Mouse (Mus musculus) urinary bladder, postnatal 4 days (tissue): Measurements from ENCODE around the gene Trim65.

ENCODE experiments used
- DNase-seq, 2 experiments: peaks; one replicate each; pipeline ENCODE4 v3.0.0; 2021 to 2022; ENCODE audit warnings: low spot score in 2 of 2

The Trim65 gene

DNA sequence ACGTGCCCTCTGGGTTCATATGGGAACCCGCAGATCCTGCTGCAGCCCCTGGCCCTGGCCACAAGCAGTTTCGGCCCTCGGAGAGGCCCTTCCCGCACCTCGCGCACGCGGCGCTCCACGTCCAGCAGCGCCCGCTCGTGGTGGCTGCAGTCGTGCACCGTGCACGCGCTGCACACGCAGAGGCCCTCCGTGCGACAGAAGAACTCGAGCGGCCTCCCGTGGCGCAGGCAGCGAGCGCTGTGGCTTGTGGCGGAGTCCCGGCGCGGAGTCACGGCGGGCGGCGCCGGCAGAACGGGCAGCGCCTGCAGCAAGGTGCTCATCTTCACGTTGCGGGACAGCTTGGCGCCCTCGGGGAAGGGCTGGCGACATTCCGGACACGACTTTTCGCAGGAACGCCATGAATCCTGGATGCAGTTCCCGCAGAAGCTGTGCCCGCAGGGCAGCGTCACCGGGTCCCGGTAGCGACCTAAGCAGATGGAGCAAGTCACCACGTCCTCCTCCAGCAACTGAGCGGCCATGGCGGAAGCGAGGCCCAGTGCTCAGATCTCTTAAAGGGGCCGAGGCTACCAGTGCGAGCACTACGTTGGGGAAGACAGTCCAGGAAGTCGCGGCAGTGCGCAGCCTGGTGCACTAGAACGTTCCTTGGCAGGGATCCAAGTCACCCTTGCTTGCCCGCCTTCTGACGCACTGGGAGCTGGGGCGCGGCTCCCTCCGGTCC lies at the start of gene Trim65:
Gene Trim65, minus strand, starts transcription at position 641 of the 718 bp plus-strand sequence.
- DNase-seq, result peak; percentile 82 to 89

DNA sequence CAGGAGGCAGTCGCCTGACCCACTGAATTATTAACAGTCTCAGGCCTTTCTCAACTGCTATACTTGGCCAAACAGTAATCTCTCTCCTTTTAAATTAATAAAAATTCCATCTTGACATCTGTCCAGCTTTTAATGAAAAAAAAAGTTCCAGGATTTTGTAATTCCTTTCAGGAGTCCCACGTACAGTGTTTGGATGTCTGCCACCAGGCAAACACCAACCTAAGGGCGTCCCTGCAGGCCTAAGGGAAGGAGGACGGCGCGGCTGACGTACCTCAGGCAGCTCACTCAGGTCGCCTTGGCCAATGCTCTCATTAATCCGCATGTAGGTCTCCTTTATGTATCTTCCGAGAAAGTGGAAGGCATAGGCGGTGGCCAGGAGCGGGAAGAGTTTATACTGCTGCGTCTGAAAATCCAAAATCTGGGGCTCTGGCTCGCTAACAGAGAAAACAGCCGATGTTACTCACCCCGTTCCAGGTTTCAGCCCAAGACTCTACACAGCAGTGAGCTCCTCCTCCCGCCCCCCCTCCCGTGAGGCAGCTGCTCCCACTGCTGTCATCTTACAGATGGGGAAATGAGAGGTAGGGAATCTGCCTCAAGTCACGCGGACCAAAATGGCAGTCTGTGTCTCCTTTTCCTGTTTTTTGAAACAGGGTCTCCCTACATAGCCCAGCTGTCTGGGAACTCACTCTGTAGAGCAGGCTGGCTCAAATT lies 47.6 kb upstream of the Trim65 start:
- no peak for DNase-seq

DNA sequence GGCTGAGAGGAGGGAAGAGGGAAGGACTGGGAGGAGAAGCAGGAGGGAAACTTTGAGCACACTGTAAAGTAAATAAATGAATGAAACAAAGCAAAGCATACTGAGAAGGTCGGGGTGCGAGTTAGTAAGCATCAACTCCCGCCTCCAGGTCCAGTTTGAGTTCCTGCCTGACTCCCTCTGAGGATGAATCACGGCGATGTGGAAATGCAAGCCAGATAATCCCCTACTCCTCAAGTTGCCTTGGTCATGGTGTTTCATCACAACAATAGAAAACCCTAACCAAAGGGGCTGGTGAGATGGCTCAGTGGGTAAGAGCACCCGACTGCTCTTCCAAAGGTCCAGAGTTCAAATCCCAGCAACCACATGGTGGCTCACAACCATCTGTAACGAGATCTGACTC lies 45.1 kb upstream of the Trim65 start:
- DNase-seq, result no peak

DNA sequence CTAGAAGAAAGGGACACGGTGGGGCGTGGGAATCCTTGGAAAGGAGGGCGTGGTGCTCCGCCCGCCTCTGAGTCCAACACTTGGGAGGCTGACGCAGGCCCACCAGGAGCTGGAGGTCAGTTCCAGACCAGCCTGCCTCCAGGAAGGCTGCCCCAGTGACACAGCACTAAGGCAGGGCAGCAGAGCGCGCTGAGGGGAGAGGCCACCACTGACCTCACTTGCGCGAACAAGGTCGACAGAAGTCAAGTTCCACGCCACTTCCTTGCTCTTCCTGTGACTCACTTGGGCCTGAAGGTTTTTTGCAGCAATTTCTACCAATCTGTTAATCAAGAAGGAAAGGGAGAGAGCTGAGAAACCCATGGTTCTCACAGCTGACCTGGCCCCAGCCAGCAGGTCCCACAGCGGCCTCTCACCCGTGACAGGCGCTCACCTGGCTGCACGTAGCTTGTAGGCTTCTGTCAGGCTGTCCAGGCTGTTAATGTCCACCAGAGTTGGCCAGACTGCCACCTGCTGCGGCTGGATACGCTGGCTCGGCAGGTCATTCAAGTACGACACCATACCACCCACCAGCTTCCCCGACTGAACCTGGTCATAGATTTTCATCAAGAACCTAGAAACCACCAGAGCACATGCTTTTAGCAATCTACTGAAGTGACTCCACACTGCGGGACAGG lies 44.0 kb upstream of the Trim65 start:
- no peak for DNase-seq

DNA sequence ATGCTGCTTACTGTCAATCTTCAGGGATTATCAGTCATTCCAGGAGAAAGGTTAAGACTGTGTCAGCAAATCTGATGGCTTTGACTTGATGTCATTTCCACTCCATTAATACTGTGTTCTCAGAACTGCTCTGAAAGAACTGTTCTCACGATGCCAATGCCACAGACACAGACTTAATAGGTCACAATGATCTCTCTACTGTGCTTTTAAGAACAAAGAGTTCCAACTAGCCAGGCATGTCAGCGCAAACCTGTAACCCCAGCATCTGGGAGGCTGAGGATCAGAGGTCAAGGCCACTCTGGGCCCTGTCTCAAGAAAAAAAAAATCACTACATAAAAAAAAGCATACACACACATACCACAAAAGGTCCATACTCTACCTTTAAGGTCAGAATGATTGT lies 41.0 kb upstream of the Trim65 start:
- DNase-seq, result no peak

DNA sequence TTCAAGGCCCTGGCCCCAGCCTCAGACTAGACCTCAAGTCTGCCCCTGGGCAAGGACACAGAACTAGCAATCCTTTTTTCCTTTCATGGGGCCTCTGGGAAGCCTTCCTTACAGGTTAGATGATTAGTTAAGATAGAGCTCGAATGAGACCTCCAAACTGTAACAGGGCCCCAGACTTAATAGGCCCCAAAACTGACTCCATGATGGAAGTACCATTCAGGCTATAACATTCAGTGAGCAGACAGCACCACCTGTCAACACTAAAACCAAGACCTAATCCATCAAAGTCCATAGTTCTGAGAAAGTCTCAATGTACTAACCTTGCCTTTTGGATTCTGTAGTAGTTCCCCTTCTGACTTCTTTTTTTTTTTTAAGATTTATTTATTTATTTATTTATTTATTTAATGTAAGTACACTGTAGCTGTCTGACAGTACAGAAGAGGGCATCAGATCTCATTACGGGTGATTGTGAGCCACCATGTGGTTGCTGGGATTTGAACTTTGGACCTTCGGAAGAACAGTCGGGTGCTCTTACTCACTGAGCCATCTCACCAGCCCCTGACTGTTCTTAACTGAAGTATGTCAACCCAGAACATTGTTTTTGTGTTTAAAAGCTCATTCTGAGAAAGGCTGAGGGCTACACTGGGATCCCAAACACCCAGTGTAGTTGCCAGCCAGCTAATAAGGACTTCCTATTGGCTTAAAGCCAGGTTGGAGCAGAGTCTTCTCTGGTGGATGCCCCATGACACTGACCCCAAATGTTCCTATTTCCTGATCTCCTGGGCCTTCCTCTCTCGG lies 39.3 kb upstream of the Trim65 start:
- DNase-seq, result no peak

DNA sequence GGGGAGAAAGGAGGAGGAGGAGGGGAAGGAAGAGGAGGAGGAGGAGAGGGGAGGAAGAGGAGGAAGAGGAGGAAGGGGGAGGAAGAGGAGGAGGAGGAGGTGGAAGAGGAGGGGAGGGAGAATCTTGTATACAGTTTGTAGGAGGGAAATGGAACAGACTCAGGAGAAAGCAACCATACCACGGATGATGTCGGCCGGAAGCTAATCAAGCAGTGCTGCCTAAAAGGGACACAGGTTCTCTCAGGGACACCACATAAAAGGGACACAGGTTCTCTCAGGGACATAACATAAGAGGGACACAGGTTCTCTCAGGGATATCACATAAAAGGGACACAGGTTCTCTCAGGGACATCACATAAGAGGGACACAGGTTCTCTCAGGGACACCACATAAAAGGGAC lies 38.3 kb upstream of the Trim65 start:
- DNase-seq, result no peak

DNA sequence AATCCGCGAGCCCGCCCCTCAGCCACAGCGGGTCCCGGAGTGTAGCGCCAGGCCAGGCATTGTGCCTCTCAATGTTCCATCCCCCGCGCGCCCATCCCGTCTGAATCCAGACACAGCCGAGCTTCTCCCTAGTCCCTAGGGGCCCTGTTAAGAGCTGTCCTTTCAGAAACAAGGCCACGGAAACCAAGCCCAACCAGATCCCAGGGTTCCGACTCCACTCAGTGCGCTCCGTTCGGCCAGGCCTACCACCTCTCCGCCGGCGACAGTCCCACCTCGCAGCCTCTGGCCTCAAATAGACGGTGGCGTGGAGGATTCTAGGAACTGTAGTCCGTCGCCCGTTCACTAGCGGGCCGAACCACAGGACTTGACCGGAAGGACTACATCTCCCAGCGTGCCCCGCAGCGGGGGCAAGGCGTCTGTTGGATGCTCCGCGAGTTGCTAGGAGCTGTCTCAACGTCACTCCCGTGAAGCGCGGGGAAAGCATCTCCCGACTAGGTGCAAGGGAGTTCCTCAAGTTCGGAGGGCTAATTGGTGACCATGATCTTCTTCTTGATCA lies 37.0 kb upstream of the Trim65 start, which contains the start of gene Fbf1:
Gene Fbf1, minus strand, starts transcription at position 283 of the 556 bp plus-strand sequence.
- peak; percentile 90 to 94 for DNase-seq

DNA sequence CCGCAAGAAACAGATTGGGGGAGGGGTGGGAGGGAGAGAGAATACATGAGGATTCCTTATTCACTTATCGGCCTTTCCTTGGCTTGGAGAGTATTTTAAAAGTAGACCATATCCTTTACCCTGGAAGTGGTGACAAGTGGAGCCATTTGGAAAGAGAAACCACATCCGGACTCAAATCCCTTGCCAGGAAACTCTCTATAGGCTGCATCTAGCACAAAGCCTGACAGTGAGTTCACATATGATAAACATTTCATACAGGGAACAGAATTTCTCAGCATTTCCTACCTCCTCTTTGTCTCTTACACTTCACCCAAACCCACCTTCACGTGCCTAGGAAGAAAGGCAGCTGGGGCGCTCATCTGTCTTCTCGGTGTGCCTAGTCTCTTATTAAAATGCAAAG lies 36.3 kb upstream of the Trim65 start:
- DNase-seq, result no peak

DNA sequence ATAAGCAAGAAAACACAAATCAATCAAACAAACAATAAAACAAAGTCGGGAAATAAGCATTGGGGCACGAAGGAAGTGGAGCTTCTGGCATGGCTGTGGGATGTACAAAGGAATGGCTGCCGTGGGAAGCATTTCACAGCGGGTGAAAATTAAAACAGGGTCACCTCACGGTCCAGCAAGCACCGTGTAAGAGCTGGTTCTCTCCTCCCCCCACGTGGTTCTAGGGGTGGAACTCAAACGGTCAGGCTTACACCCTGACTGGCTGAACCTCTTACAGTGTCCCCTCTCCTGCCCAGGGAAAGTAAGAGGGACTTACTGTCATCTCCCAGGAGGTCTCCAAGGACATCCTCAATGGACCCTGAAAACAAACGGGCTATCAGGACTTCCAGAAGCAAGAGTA lies 32.1 kb upstream of the Trim65 start:
- DNase-seq, result no peak

DNA sequence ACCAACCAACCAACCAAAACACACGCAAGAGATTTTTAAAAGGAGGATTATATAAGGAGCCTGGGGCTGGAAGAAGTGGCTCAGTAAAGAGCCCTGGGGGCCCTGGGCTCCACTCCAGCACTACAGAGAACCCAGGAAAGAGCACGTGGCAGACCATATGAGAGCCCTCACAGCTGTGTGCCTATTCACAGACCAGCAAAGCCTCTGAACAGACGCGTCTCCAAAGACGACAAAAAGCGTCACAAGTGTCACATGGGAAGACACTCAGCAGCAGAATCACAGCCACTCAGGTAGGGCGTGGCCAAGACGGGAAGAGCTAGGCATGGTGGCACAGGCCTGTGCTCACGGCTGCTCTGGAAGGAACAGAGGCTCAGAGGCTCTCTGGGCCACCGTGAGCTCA lies 31.2 kb upstream of the Trim65 start:
- no peak for DNase-seq

DNA sequence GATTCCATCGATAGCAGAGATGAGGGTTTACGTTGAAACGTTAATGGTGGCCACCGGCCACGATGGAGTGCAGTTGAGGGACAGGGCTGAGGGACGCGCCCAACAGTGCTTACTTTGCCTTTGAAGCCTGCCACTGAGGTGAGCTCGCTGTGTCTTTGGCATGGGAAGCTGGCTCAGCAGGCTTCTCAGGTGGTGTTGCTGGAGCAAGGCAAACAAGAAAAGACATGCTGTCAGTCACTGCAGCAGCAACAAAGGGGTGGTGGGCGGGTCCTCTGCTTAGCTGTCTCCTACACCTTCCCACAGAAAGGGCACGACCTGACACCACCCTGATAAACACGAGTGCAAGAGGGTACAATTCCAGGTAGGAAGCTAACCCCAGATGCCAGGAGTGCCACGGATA lies 30.4 kb upstream of the Trim65 start:
- no peak for DNase-seq

DNA sequence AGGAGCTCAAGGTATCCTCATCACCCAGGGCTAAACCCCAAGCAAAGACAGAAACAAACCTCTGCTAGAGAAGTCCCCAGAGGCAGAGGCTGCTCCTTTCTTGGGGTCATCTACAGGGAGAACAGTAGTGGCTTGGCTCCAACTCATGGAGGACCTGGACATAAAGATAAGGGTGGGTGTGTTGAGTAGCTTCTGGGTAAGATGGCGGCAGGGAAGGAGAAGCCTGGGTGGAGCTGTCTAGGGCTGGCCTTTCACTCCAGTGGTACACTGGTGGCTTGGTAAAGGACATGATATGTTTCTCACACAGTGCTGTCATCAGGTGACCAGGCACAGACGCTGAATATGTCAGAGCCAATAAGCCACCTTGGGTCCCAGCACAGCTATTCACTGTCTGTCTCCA lies 20.0 kb upstream of the Trim65 start:
- DNase-seq, result no peak

DNA sequence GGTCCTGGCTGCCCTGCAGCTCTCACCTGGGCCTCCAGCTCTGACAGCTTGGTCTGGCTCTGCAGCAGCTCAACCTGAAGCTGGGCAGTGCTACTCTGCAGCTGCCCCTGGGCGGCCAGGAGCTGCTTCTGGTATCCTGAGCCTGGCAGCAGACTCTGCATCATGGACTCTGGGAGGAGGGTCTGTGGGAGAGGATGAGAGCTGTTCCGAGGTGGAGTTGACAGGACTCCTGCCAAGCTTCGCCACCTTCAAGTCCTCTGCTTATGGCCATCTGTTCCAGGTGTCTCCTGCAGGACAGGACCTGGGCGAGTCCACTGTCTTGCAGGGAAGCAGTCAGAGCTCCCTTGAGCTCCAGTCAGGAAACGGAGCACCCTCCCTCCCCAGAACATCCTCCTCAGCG lies 18.4 kb upstream of the Trim65 start:
- DNase-seq, result no peak

DNA sequence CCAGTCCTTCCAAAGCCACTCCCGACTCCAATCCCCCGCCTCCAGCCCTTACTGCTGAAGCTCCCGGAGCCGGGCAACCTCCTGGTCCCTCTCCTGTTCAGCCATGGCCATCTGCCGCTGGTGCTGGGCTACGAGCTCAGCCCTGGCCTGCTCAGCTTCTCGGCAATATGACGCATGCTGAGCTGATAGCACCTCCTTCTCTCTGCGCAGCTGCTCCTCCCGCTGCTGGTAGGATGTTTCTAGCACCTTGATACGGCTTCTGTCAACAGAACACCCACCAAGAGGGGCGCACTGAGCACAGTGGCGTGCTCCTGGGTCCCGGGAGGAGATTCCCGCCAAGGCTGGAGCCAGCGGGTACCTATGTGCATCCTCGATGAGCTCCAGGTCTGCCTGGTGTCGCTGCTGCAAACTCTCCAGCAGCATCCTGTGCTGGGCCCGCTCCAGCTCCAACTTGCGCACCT lies 17.9 kb upstream of the Trim65 start:
- DNase-seq, result no peak

DNA sequence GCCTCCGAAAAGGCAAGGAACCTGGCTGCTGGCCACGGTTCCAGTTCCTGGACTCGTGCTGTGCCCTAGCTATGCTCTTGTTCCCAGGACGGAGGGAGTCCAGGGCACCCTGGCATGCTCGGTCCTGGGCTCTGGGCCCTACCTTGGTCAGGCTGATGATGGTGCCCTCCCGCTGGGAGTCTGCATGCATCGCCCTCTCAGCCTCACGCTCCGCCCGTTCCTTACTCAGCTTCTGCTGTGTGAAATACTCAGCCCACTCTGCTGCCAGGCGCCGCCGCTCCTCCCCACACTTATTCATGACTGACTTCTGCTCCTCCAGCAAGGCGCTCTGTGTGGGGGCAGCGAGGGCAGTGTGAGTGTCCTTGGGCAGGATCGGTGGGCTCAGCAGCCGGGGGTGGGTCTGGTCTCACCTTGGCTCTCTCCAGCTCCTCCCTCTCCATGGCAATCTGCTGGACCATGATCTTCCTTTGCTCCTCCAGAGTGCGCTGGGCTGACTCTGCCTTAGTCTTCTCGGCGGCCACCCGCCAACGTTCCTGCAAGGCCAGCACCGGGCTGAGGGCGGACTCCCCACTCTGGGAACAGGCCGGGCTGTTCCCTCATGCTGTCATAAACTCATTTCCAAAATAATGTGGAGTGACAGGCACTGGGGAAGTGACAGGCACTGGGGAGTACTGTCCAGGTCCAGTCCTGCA lies 15.5 kb upstream of the Trim65 start:
- DNase-seq, result no peak

DNA sequence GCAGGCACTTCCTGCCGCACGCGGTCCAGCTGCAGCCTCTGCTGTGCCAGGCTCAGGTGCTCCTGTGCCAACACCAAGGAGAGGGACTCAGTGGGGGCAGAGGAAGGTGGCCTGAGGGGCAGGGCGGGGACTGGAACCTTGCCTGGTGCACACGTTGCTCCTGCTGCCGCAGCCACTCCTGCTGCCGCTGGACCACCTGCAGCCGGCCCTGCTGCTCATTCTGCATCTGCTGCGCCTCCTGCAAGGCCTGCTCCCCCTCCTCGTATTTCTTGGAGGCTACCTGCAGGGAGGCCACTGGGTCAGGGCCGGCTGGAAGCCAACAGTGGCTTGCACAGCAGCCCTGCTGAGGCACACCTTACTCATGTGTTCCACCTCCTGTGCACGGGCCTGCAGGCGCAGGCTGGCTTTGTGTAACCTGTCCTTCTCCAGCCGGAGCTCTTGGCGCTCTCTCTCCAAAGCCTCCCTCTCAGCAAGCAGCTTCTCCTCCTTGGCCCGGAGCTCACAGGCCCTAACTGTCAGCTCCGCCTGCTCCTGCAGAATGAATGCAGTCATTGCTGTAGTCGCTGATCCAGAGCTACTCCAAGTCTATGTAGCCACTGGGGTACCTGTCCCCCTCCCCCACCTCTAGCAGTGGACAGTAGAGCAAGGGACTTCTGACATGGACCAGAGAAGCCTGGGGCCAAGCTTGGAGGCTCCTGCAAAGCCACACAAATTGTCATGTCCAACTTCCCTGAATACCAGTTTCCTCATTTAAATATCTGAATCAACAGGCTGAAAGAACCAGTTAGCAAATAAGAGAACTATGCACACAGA lies 14.8 kb upstream of the Trim65 start:
- no peak for DNase-seq

DNA sequence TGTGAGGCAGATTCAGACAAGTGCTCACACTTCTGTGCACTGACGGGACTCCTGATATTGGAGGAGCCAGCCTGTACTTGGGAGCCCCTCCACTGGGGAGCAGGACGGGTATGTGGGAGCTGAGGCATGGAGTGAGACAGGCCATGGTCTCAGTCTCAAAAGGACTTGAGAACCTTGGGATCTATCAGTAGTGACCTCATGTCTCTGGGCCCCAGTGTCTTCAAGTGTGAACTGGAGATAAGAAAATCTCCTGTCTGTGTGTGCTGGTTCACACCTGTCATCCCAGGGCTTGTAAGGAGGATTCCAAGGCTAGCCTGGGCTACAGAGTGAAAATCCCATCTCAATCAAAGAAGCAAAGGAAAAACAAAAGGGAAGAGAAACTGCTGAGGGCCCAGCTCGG lies 12.5 kb upstream of the Trim65 start:
- no peak for DNase-seq

DNA sequence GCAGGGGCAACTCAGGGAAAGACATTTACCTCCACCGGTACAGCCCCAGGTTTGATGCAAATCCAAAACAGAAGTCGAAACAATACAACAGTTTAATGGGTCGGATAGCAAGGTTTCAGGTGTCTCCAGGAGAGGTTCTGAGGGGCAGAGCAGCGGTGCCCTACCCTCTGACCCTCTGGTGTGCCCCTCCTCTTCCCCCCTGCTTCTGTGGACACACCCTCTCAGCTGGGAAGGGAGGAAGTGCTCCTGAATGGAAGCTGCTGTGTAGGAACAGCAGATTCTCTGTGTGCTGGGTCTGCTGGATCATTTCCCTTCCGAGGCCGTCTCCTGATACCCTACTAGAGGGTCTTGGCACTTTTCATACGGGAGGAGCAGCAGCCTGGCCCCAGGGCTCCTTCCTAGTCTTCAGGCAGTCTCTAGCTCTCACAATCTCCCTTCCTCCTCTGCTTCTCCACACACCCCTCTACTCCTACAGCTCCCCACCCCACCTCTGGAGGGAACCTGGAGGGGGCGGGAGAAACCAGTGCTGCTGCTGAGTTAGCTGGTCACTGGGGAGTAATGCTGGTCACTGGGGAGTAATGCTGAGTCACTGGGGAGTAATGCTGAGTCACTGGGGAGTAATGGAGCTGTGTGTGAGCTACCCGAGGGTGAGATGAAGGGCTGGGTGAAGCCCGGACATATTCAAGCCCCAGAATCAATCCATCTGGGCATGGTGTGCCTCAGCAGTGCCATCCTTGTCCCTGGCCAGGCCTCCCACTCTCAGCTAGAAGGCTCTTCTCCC lies 11.5 kb upstream of the Trim65 start:
- DNase-seq, result no peak
